Mouse (Mus musculus) heart, embryonic 14.5 days (tissue): ENCODE measurements at regions not wholly inside any gene's neighbourhood (a gene's known extent, or its start where the extent isn't known, plus 50 kb on each side); places are given as distances from the start of the nearest gene placed in this dataset.

Source experiments
- ATAC-seq: fragments of 200-750 bp; cut with Nextera tagmentation; 2 replicates; pipeline ENCODE4 v1.8.0; 2017; ENCODE audit warnings: low read depth, moderate TSS enrichment; ENCODE audit not compliant: insufficient number of reproducible peaks, insufficient read depth, low FRiP score
- H3K27ac ChIP-seq, 2 experiments: fragments of 200-500 bp in 1 of 2; fragments of 300-500 bp in 1 of 2; sonication (generic) in 1 of 2; replicated peaks in 1 of 2; 2 replicates each; pipeline ENCODE4 v1.5.1; 2012 to 2014; ENCODE audit warnings: low read depth in 2 of 2, low read length in 2 of 2, control low read depth in 1 of 2, mild to moderate bottlenecking in 1 of 2, mixed read lengths in 1 of 2; ENCODE audit not compliant: control insufficient read depth in 1 of 2, insufficient read depth in 1 of 2
- H3K27me3 ChIP-seq: fragments of 300-500 bp; sonication (generic); 2 replicates; pipeline ENCODE4 v1.6.1; 2014; ENCODE audit warnings: mild to moderate bottlenecking, low read length, control low read depth; ENCODE audit not compliant: control insufficient read depth, insufficient read depth
- H3K36me3 ChIP-seq: fragments of 300-500 bp; sonication (generic); 2 replicates; pipeline ENCODE4 v1.6.1; 2014; ENCODE audit warnings: mild to moderate bottlenecking, control low read depth, low read length, mixed read lengths; ENCODE audit not compliant: control insufficient read depth, insufficient read depth
- H3K4me1 ChIP-seq, 2 experiments: fragments of 200-500 bp in 1 of 2; fragments of 300-500 bp in 1 of 2; sonication (generic) in 1 of 2; 2 replicates each; pipeline ENCODE4 v1.6.1; 2012 to 2014; ENCODE audit warnings: low read length in 2 of 2, control low read depth in 1 of 2, mixed read lengths in 1 of 2; ENCODE audit not compliant: control insufficient read depth in 2 of 2, insufficient read depth in 2 of 2
- H3K4me2 ChIP-seq: fragments of 300-500 bp; sonication (generic); 2 replicates; pipeline ENCODE4 v1.6.1; 2014; ENCODE audit warnings: mild to moderate bottlenecking, low read length
- H3K4me3 ChIP-seq, 2 experiments: fragments of 200-500 bp in 1 of 2; fragments of 300-500 bp in 1 of 2; sonication (generic) in 1 of 2; 2 replicates each; pipeline ENCODE4 v1.5.1; 2012 to 2014; ENCODE audit warnings: low read length in 2 of 2, mild to moderate bottlenecking in 2 of 2, control low read depth in 1 of 2, low read depth in 1 of 2, moderate library complexity in 1 of 2; ENCODE audit not compliant: control insufficient read depth in 1 of 2, insufficient read depth in 1 of 2
- H3K9ac ChIP-seq: fragments of 300-500 bp; sonication (generic); 2 replicates; pipeline ENCODE4 v1.6.1; 2014; ENCODE audit warnings: mild to moderate bottlenecking, low read length
- H3K9me3 ChIP-seq: fragments of 300-500 bp; sonication (generic); 2 replicates; pipeline ENCODE4 v1.6.1; 2016; ENCODE audit warnings: low read length, control low read depth; ENCODE audit not compliant: control insufficient read depth
- WGBS: fragments of 180-500 bp; shearing (Covaris S2); extraction: QIAGEN DNeasy Blood & Tissue Kit; methylation state at CpG from one replicate; pipeline ENCODE4 v1.1.7; 2014; 5-methylcytosine and 5-hydroxymethylcytosine counted together

- no peak for ATAC-seq
Measured at GRCm38 (mm10) chr8:9152313-9152925, 462.1 kb upstream of the Arglu1 start.

GRCm38 (mm10) chr8:9144362-9144761, 454.0 kb upstream of the Arglu1 start:
- H3K4me1 ChIP-seq: no peaks in the 10 kb centered on the region
- no peak overlapping the region for H3K4me2 ChIP-seq
- H3K9ac ChIP-seq: no peak overlapping the region
- no peak overlapping the region for H3K4me3 ChIP-seq
- WGBS: 83% methylated on average over 3 of the region's 3 CpGs
- no peak for ATAC-seq
- no peaks in the 10 kb centered on the region for H3K36me3 ChIP-seq
- no peaks in the 10 kb centered on the region for H3K9me3 ChIP-seq
- no peak overlapping the region for H3K27ac ChIP-seq
- H3K27me3 ChIP-seq: no peaks in the 10 kb centered on the region

More at GRCm38 (mm10) chr8:9152313-9152925, 462.1 kb upstream of the Arglu1 start:
- Histone ChIP-seq H3K9me3 (no peaks in the 10 kb centered on the region), H3K9ac (no peak overlapping the region), H3K4me3 (no peak overlapping the region), H3K27ac (no peak overlapping the region), H3K27me3 (no peaks in the 10 kb centered on the region), H3K4me1 (peaks cover 5 to 12% of the 10 kb centered on the region in 2 experiments; a peak in 3 of 4 replicates), H3K4me2 (no peak overlapping the region), H3K36me3 (no peaks in the 10 kb centered on the region)
- 45% methylated on average over 20 of the region's 20 CpGs for WGBS

GRCm38 (mm10) chr8:9139781-9140180, 449.5 kb upstream of the Arglu1 start:
- Histone ChIP-seq H3K9ac (no peak overlapping the region), H3K36me3 (no peaks in the 10 kb centered on the region), H3K4me3 (no peak overlapping the region), H3K27ac (no peak overlapping the region), H3K4me2 (no peak overlapping the region), H3K27me3 (no peaks in the 10 kb centered on the region), H3K9me3 (no peaks in the 10 kb centered on the region), H3K4me1 (no peaks in the 10 kb centered on the region)
- ATAC-seq: no peak
- WGBS: 44% methylated on average over 3 of the region's 3 CpGs

GRCm38 (mm10) chr8:9139059-9139620, 448.8 kb upstream of the Arglu1 start:
- Histone ChIP-seq H3K4me2 (no peak overlapping the region), H3K4me1 (no peaks in the 10 kb centered on the region), H3K4me3 (no peak overlapping the region), H3K27me3 (no peaks in the 10 kb centered on the region), H3K36me3 (no peaks in the 10 kb centered on the region), H3K27ac (no peak overlapping the region), H3K9me3 (no peaks in the 10 kb centered on the region), H3K9ac (no peak overlapping the region)
- WGBS: 64% methylated on average over 3 of the region's 3 CpGs
- ATAC-seq: no peak

- H3K4me2 ChIP-seq: no peak overlapping the region
- no peak overlapping the region for H3K27ac ChIP-seq
- H3K4me1 ChIP-seq: 0 out of 4 replicates have a peak, but pooled peaks cover 0 to 2% of the 10 kb centered on the region in 2 experiments
- WGBS: 51% methylated on average over 7 of the region's 7 CpGs
- H3K9ac ChIP-seq: no peak overlapping the region
- no peaks in the 10 kb centered on the region for H3K27me3 ChIP-seq
- no peaks in the 10 kb centered on the region for H3K36me3 ChIP-seq
- H3K4me3 ChIP-seq: no peak overlapping the region
- no peaks in the 10 kb centered on the region for H3K9me3 ChIP-seq
- no peak for ATAC-seq
Measured at GRCm38 (mm10) chr8:9133758-9134157, 443.4 kb upstream of the Arglu1 start.

- no peak overlapping the region for H3K9ac ChIP-seq
- H3K4me2 ChIP-seq: no peak overlapping the region
- H3K27me3 ChIP-seq: no peaks in the 10 kb centered on the region
- H3K27ac ChIP-seq: no peak overlapping the region
- no peaks in the 10 kb centered on the region for H3K9me3 ChIP-seq
- 72% methylated on average over 5 of the region's 5 CpGs for WGBS
- H3K36me3 ChIP-seq: no peaks in the 10 kb centered on the region
- H3K4me3 ChIP-seq: no peak overlapping the region
- 0 out of 4 replicates have a peak, but pooled peaks cover 0 to 2% of the 10 kb centered on the region in 2 experiments for H3K4me1 ChIP-seq
- ATAC-seq: no peak
Measured at GRCm38 (mm10) chr8:9132612-9133218, 442.4 kb upstream of the Arglu1 start.

GRCm38 (mm10) chr8:9131249-9131648, 440.9 kb upstream of the Arglu1 start:
- no peak overlapping the region for H3K4me2 ChIP-seq
- no peak overlapping the region for H3K27ac ChIP-seq
- no peak for ATAC-seq
- H3K4me3 ChIP-seq: no peak overlapping the region
- H3K9me3 ChIP-seq: no peaks in the 10 kb centered on the region
- no peaks in the 10 kb centered on the region for H3K27me3 ChIP-seq
- 55% methylated on average over 4 of the region's 4 CpGs for WGBS
- no peak overlapping the region for H3K9ac ChIP-seq
- no peaks in the 10 kb centered on the region for H3K36me3 ChIP-seq
- H3K4me1 ChIP-seq: 0 out of 4 replicates have a peak, but pooled peaks cover 0 to 2% of the 10 kb centered on the region in 2 experiments
